Mouse (Mus musculus) bone marrow macrophage, adult 2 months (primary cell): ENCODE results near the gene 1110051M20Rik. TPM values are rescaled to one million over a fixed set of nuclear protein-coding genes. Genes with fewer than 3 reads are reported as not detected.

Experiments used
- H3K27ac ChIP-seq: 2 replicates; pipeline ENCODE4 v1.5.1; 2012; ENCODE audit warnings: low read depth, low read length; ENCODE audit not compliant: insufficient read depth
- H3K4me1 ChIP-seq: 2 replicates; pipeline ENCODE4 v1.6.1; 2012; ENCODE audit warnings: low read length; ENCODE audit not compliant: control insufficient read depth, insufficient read depth
- H3K4me3 ChIP-seq: 2 replicates; pipeline ENCODE4 v1.5.1; 2012; ENCODE audit warnings: mild to moderate bottlenecking, low read length, moderate library complexity; ENCODE audit not compliant: insufficient read depth
- CTCF ChIP-seq: IDR thresholded peaks from 2 replicates; pipeline ENCODE4 v1.5.1; 2012; ENCODE audit warnings: low read depth, mild to moderate bottlenecking, low read length, moderate library complexity
- POLR2A ChIP-seq: IDR thresholded peaks from 2 replicates; pipeline ENCODE4 v1.6.1; 2012; ENCODE audit warnings: mild to moderate bottlenecking, low read depth, low read length, borderline replicate concordance
- polyA plus RNA-seq: library from polyadenylated mRNA; stranded (reverse); fragments of >200 nt; gene quantifications from 2 replicates; pipeline ENCODE4 v1.2.4, GENCODE M21; 2012; ENCODE audit not compliant: missing spikeins, insufficient read depth, insufficient read length

Gene 1110051M20Rik
- polyA plus RNA-seq, 1 experiment = 14.2 TPM

DNA sequence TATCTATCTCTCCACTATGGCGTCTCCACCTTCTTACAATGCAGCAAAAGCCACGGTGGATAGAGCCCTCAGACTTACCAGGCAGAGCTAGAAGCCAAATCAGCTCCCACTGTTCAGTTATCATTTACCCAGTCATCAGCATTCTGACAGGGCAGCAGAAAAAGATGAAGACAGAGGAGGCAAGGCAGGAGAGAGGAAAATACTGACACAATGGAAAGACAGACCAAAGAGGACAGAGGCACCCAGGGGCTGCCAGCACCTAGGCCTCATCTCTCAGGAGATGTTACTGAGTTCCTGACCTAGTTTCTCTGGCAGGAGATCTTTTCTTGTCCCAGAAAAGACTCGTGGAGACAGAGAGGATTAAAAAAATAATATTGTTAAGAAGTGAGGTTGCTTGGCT is 45.3 kb downstream of the 1110051M20Rik start:
- H3K4me1 ChIP-seq = peaks cover 22% of the 10 kb centered on the region
- no peak overlapping the region for H3K27ac ChIP-seq
- no peak overlapping the region for H3K4me3 ChIP-seq
- TF ChIP-seq POLR2A = no peak
- TF ChIP-seq CTCF = no peak

GRCm38 (mm10) chr2:91394078-91394477 is 50.4 kb downstream of the 1110051M20Rik start:
- TF ChIP-seq CTCF (no peak), POLR2A (no peak)
- peaks cover 22% of the 10 kb centered on the region for H3K4me1 ChIP-seq
- no peak overlapping the region for H3K27ac ChIP-seq
- H3K4me3 ChIP-seq = no peak overlapping the region

GRCm38 (mm10) chr2:91388738-91389137 is 55.8 kb downstream of the 1110051M20Rik start:
- TF ChIP-seq POLR2A (no peak), CTCF (no peak)
- no peak overlapping the region for H3K27ac ChIP-seq
- H3K4me1 ChIP-seq = peaks cover 9% of the 10 kb centered on the region
- H3K4me3 ChIP-seq = no peak overlapping the region

DNA sequence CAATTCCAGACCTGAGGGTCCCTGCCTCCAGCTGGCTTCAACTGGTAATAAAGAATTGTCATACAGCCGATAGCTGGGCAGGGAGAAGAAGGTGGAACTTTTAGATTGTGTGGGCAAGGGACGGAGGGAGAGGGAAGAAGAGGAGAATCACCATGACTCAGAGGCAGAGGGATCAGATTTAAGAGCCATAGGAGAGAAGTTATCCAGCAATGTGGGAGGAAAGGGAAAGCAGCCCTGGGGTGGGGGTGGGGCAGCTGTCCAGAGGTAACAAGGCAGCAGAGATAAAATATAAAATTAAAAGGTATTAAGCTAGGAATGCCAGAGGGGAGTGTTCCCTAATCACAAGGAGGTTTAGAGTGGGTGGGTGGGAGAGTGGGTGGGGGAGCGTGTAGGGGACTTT is 56.2 kb downstream of the 1110051M20Rik start:
- H3K27ac ChIP-seq = no peak overlapping the region
- no peak for TF ChIP-seq CTCF
- TF ChIP-seq POLR2A = no peak

GRCm38 (mm10) chr2:91387287-91387958 is 57.1 kb downstream of the 1110051M20Rik start:
- TF ChIP-seq POLR2A = no peak
- no peak for TF ChIP-seq CTCF
- no peak overlapping the region for H3K27ac ChIP-seq
- H3K4me1 ChIP-seq = peaks cover 12% of the 10 kb centered on the region
- no peak overlapping the region for H3K4me3 ChIP-seq

More for the DNA sequence above, 56.2 kb downstream of the 1110051M20Rik start:
- Histone ChIP-seq H3K4me1 (peaks cover 9% of the 10 kb centered on the region), H3K4me3 (no peak overlapping the region)

DNA sequence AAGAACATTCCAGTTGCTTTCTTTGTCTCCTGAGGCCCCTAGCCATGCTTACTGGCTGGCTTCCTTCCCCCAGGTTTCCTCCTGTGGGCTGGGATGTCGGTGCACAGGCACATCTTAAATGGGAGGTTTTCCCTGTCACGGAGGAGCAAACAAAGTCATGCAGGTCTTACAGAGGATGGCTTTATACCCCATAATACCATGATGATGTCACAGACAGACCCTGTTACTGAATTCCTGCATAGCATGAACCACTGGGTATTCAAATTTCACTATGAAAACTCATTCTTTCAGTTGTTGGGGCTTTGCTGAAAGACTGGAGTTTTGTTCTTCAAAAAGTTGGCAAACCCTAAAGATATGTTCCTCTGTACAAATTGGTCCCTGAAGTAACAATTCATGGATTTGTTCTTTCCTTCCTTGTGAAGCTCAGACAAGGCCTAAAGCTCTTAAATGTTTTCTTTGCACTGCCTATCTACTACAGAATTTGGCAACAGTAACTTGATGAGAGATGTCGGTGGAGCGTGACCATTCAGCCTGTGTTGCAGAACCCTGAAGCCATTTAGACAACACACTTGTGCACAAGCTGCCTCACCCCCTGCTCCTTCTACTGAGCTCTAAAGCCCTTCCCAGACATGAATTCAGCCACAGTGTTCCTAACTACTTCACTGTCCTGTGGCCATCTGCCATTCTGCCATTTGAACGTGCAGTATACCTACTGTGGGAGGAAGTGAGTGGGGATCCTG is 57.8 kb downstream of the 1110051M20Rik start:
- TF ChIP-seq POLR2A = no peak
- no peak for TF ChIP-seq CTCF
- Histone ChIP-seq H3K4me1 (peaks cover 12% of the 10 kb centered on the region), H3K27ac (no peak overlapping the region), H3K4me3 (no peak overlapping the region)

DNA sequence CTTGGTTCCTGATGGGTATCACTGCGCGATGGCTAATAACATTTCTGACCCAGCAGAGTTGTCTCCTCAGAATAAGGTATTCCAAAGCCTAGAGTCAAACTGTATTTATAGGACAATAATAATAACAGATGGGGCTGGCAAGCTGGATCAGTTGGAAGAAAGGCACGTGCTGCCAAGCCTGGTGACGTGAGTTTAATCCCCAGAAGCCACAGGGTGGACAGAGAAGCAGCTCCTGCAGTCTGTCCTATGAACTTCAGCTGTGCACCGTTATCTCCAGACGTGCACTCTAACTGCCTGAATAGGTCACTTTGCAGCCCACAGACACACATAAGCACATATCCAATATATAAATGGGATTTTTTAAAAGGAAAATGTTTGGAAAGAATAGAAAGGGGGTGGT is 61.2 kb downstream of the 1110051M20Rik start:
- Histone ChIP-seq H3K4me1 (peaks cover 5% of the 10 kb centered on the region), H3K27ac (no peak overlapping the region), H3K4me3 (no peak overlapping the region)
- TF ChIP-seq POLR2A (no peak), CTCF (no peak)

- no peaks in the 10 kb centered on the region for H3K4me1 ChIP-seq
- H3K27ac ChIP-seq = no peak overlapping the region
- no peak overlapping the region for H3K4me3 ChIP-seq
- TF ChIP-seq POLR2A (no peak), CTCF (no peak)
Observed at GRCm38 (mm10) chr2:91377038-91377437, 67.5 kb downstream of the 1110051M20Rik start.

DNA sequence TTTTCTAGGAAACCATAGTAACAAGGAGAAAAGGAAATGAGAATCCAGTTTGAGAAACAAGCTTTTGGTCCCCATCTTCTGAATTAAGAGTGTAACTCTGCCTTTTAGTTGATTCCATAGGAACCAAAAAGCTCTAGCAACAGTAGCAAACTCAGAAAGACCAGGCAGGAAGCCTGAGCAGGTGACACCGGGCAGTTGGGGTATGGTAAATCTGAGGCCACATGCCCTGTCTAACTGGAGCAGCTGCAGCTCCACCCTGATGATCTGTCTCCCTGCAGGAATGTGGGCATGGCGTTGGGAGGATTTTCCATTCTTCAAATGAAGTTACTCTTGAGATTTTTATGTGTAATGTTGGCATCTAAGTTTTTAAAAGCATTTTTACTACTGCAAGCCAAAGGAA is 74.2 kb downstream of the 1110051M20Rik start:
- no peak for TF ChIP-seq CTCF
- TF ChIP-seq POLR2A = no peak

DNA sequence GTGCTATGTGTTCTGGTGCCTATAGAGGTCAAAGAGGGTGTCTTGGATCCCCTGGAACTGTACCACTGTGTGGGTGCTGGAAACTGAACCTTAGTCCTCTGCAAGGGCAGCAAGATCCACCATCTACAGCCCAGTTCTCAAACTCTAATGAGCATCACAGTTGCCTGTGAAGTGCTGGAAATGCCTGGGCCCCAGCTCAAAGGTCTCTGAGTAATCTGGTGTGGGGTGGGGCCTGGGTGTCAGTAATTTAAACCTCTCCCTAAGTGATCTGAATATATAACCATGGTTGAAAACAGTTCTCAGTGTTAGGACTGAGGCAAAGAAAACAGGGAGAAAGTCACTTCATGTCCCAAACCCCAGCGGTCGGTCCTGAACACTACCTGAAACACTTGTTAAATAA is 81.2 kb downstream of the 1110051M20Rik start:
- TF ChIP-seq POLR2A (no peak), CTCF (no peak)
- Histone ChIP-seq H3K4me1 (peaks cover 13% of the 10 kb centered on the region), H3K4me3 (no peak overlapping the region), H3K27ac (no peak overlapping the region)

More for the DNA sequence above, 74.2 kb downstream of the 1110051M20Rik start:
- Histone ChIP-seq H3K27ac (no peak overlapping the region), H3K4me3 (no peak overlapping the region), H3K4me1 (no peaks in the 10 kb centered on the region)
